Mouse (Mus musculus) midbrain, postnatal 0 days (tissue): ENCODE measurements at regions not wholly inside any gene's neighbourhood (a gene's known extent, or its start where the extent isn't known, plus 50 kb on each side); places are given as distances from the start of the nearest gene placed in this dataset.

Experiments used
- ATAC-seq: fragments of 200-750 bp; cut with Nextera tagmentation; 2 replicates; pipeline ENCODE4 v1.8.0; 2017; ENCODE audit warnings: moderate number of reproducible peaks, mild to moderate bottlenecking, moderate TSS enrichment, moderate library complexity; ENCODE audit not compliant: low FRiP score
- DNase-seq: peaks from one replicate; pipeline ENCODE4 v3.0.0-alpha.2; 2015; ENCODE audit warnings: low spot score
- H3K27ac ChIP-seq: fragments of 300-500 bp; sonication (generic); 2 replicates; pipeline ENCODE4 v1.5.1; 2014; ENCODE audit warnings: low read depth, mild to moderate bottlenecking, low read length, mixed read lengths
- H3K27me3 ChIP-seq: fragments of 300-500 bp; sonication (generic); 2 replicates; pipeline ENCODE4 v1.6.1; 2014; ENCODE audit warnings: low read length, control low read depth, mixed read lengths; ENCODE audit not compliant: insufficient read depth
- H3K36me3 ChIP-seq: fragments of 300-500 bp; sonication (generic); 2 replicates; pipeline ENCODE4 v1.6.1; 2014; ENCODE audit warnings: low read length, control low read depth, mixed read lengths; ENCODE audit not compliant: insufficient read depth
- H3K4me1 ChIP-seq: fragments of 300-500 bp; sonication (generic); 2 replicates; pipeline ENCODE4 v1.6.1; 2014; ENCODE audit warnings: mild to moderate bottlenecking, control low read depth, antibody characterized with exemption, low read length, mixed read lengths; ENCODE audit not compliant: insufficient read depth
- H3K4me2 ChIP-seq: fragments of 300-500 bp; sonication (generic); 2 replicates; pipeline ENCODE4 v1.6.1; 2014; ENCODE audit warnings: low read depth, mild to moderate bottlenecking, low read length, mixed read lengths; ENCODE audit not compliant: poor library complexity, severe bottlenecking
- H3K4me3 ChIP-seq: fragments of 300-500 bp; sonication (generic); 2 replicates; pipeline ENCODE4 v1.5.1; 2014; ENCODE audit warnings: low read depth, mild to moderate bottlenecking, low read length, moderate library complexity
- H3K9ac ChIP-seq: fragments of 300-500 bp; sonication (generic); replicated peaks from 2 replicates; pipeline ENCODE4 v1.6.1; 2014; ENCODE audit warnings: mild to moderate bottlenecking, low read length, moderate library complexity, mixed read lengths; ENCODE audit not compliant: poor library complexity, severe bottlenecking
- H3K9me3 ChIP-seq: fragments of 300-500 bp; sonication (generic); 2 replicates; pipeline ENCODE4 v1.6.1; 2016; ENCODE audit warnings: low read length, control low read depth
- CTCF ChIP-seq: IDR thresholded peaks from 2 replicates; pipeline ENCODE4 v1.5.1; 2016; ENCODE audit warnings: antibody characterized with exemption, mild to moderate bottlenecking
- WGBS: fragments of 180-500 bp; shearing (Covaris S2); extraction: QIAGEN DNeasy Blood & Tissue Kit; methylation state at CpG from one replicate; pipeline ENCODE4 v1.1.7; 2014; 5-methylcytosine and 5-hydroxymethylcytosine counted together

DNA sequence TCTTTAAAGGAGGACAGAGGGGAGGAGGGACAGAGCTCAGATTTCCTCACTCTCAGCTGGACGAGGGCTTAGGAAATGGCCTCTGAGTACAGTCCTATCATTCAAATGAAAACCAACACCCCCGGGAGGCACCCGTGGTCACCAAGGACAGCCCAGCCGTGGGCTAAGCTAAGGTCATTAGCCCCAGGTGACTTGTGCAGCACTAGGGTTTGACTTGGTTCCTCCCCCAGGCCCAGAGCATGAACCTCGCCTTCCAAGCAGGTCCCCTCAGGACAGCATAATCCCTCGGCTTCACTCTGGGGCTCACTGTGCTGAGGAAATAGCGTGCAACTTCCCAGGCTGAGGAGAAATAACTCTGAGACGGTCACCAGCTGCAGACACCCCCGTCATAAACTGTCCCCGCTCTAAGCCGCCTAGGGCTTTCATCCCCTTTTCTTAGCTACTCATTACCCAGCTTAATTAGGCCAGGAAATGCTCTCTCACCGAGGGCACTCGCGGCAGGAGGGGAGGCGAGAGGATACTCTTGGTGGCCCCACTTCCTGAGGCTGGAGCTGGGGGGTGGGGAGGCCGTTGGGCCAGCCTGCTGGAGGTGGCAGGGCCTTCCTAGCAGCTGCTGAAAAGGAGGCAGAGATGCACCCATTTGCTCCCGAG lies 61.0 kb upstream of the Hdhd5 start:
- Histone ChIP-seq H3K9me3 (no peaks in the 10 kb centered on the region), H3K36me3 (no peaks in the 10 kb centered on the region), H3K27me3 (no peaks in the 10 kb centered on the region), H3K9ac (no peak overlapping the region), H3K4me2 (no peak overlapping the region), H3K4me3 (no peak overlapping the region), H3K4me1 (no peaks in the 10 kb centered on the region), H3K27ac (no peak overlapping the region)
- no peak for TF ChIP-seq CTCF
- ATAC-seq: no peak
- WGBS: 9% methylated on average over 16 of the region's 17 CpGs
- peak; percentile 27 for DNase-seq

DNA sequence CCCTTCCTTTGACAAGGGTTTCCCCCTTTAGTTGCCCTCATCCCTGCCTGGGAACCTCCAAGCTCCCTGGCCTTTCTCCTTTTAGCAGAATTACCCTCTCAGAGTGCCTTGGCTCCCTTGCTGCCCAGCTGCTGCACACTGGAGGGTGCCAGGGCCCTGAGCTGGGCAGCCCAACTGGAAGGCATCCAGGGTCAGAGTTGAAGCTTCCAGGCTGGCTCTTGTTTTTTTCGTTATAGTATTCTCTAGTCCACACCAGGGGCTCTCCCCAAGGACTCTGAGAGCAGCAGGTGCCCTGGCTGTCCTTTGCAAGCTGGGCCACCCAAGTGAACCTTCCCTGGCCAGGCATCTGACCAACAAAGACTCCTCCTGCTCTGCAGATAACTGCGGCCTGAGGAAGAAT lies 59.1 kb upstream of the Hdhd5 start:
- TF ChIP-seq CTCF: no peak
- WGBS: 69% methylated on average over 2 of the region's 2 CpGs

DNA sequence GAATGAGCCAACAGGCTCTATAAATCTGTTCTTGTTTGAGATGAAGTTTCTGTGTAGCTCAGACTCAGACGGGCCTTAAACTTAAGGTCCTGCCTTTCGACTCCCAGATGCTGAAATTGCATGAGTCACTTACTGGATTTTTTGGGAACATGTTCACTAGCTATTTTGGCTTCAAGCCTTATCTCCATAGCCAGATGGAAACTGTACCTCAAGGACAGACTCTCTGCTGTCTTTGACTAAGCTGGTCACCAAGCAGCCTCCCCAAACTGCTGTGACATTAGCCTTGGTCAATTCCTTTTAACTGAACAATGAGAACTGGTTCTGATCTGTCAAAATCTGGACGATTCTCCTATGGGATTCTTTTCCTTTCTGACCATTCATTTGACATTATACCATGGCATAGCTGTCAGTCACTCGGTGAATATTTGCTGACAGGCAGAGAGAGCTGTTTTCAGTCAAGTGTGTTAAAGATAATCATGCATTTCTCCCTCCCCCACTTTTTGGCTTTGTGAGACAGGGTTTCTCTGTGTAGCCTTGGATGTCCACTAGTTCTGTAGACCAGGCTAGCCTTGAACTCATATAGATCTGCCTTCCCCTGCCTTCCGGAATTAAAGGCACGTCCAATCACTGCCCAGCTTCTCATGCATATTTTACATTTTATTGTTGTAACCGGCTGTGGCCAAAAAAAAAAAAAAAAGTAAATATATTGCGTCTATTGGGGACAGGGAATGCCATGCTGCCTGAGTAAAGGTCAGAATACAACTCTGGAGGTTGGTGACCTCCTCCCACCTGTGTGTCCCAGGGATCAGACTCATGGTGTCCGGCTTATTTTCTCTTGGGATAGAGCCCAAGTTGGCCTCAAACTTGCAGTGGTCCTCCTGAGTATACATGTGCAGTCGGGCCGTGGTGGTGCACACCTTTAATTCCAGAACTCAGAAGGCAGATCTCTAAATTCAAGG lies 57.9 kb upstream of the Hdhd5 start:
- no peaks in the 10 kb centered on the region for H3K9me3 ChIP-seq
- ATAC-seq (no peak), DNase-seq (no peak)
- no peak overlapping the region for H3K4me2 ChIP-seq
- H3K27ac ChIP-seq: no peak overlapping the region
- H3K4me1 ChIP-seq: no peaks in the 10 kb centered on the region
- no peaks in the 10 kb centered on the region for H3K36me3 ChIP-seq
- no peak for TF ChIP-seq CTCF
- WGBS: 83% methylated on average over 11 of the region's 11 CpGs
- H3K4me3 ChIP-seq: no peak overlapping the region
- no peak overlapping the region for H3K9ac ChIP-seq
- no peaks in the 10 kb centered on the region for H3K27me3 ChIP-seq

More for the DNA sequence above, 59.1 kb upstream of the Hdhd5 start:
- H3K9me3 ChIP-seq: no peaks in the 10 kb centered on the region
- ATAC-seq: no peak
- no peak overlapping the region for H3K9ac ChIP-seq
- H3K4me1 ChIP-seq: no peaks in the 10 kb centered on the region
- DNase-seq: peak; percentile 30
- no peak overlapping the region for H3K4me3 ChIP-seq
- no peak overlapping the region for H3K27ac ChIP-seq
- no peaks in the 10 kb centered on the region for H3K27me3 ChIP-seq
- no peak overlapping the region for H3K4me2 ChIP-seq
- no peaks in the 10 kb centered on the region for H3K36me3 ChIP-seq

DNA sequence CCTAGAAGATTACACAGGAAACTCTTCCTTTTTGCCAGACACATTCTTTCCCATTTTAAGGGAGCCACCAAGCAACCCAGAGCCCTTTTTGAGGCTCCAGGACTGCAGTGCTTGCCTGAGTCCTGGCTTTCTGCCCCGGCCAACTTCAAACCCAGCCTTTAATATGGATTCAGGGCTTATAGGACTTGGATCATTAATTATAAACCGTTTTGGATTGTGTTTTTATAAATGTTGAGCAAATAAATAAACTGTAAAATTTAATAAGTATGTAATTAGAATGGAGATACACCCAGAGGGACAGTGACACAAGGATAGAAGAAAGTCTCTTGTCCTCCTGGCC lies 54.8 kb upstream of the Hdhd5 start:
- Histone ChIP-seq H3K4me2 (no peak overlapping the region), H3K27me3 (no peaks in the 10 kb centered on the region), H3K9ac (no peak overlapping the region), H3K4me1 (no peaks in the 10 kb centered on the region), H3K27ac (no peak overlapping the region), H3K36me3 (no peaks in the 10 kb centered on the region), H3K4me3 (no peak overlapping the region), H3K9me3 (no peaks in the 10 kb centered on the region)
- no peak for TF ChIP-seq CTCF
- 50% methylated on average over 2 of the region's 2 CpGs for WGBS
- ATAC-seq: no peak
- DNase-seq: no peak

DNA sequence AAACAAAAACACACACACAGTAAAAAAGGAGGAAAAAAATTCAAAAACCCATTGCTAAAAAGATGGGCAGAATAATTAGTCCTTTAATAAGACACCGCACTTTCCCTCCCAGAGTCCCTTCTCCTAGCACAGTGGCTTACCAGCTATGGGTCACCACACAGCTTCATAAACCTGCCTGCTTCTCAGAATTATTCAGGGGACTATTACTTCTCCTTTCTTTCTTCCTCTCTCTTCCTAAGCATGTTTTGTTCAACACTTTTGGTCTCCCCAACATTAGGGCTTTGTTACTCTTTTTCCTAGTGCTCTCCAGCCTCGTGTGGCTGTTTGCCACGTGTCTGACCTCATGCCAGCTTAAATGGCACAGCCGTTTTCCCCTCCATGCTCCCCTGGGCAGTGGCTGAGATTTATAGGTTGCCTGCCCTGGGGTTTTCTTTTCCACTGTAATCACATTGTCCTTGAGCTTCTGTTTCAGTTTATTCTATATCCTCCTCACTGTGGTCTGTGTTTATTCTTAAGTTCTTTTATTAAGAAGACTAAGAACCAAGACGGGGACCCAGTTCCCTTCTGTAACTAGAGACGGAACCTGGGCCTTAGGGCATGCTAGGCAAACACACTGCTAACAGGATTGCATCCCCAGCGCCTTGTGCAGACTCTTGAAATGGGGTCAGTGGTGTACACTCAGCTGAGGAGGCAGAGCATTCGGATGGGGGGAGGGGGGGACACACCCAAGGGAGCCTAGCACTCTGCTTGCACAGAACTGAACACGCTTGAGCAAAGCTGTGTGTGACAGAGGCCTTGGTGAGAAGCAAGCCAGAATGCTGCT lies 54.2 kb upstream of the Hdhd5 start:
- no peak overlapping the region for H3K4me2 ChIP-seq
- no peak overlapping the region for H3K9ac ChIP-seq
- no peak for TF ChIP-seq CTCF
- WGBS: 32% methylated on average over 9 of the region's 9 CpGs
- ATAC-seq (no peak), DNase-seq (peak; percentile 24)
- no peak overlapping the region for H3K27ac ChIP-seq
- no peaks in the 10 kb centered on the region for H3K36me3 ChIP-seq
- no peaks in the 10 kb centered on the region for H3K9me3 ChIP-seq
- no peak overlapping the region for H3K4me3 ChIP-seq
- H3K4me1 ChIP-seq: 0 out of 2 replicates have a peak, but pooled peaks cover 2% of the 10 kb centered on the region
- no peaks in the 10 kb centered on the region for H3K27me3 ChIP-seq
